Mouse (Mus musculus): Measurements from ENCODE around the gene Tstd1.

The Tstd1 gene

GRCm38 (mm10) chr1:171459791-171460190 lies 41.1 kb downstream of the Tstd1 start:
- DNase-seq: no peak

- no peak for DNase-seq
Observed at GRCm38 (mm10) chr1:171460551-171461503, 42.2 kb downstream of the Tstd1 start.

- no peak for DNase-seq
Observed at GRCm38 (mm10) chr1:171463133-171463532, 44.5 kb downstream of the Tstd1 start.

- DNase-seq: no peak
Observed at GRCm38 (mm10) chr1:171465749-171466412, 47.2 kb downstream of the Tstd1 start.

GRCm38 (mm10) chr1:171466565-171466964 lies 47.9 kb downstream of the Tstd1 start:
- DNase-seq: no peak

- DNase-seq: no peak
Observed at GRCm38 (mm10) chr1:171469678-171470077, 51.0 kb downstream of the Tstd1 start.
